Mouse (Mus musculus) embryonic fibroblast, embryonic 13.5 days (primary cell): ENCODE data around the gene Sepsecs. TPM values are rescaled to one million over a fixed set of nuclear protein-coding genes. Genes with fewer than 3 reads are reported as not detected.

Experiments
- H3K27ac ChIP-seq: 2 replicates; pipeline ENCODE4 v1.5.1; 2012; ENCODE audit warnings: low read length, control low read depth, inconsistent platforms; ENCODE audit not compliant: insufficient read depth
- H3K4me1 ChIP-seq: 2 replicates; pipeline ENCODE4 v1.6.1; 2011; ENCODE audit warnings: low read length; ENCODE audit not compliant: control insufficient read depth, insufficient read depth
- H3K4me3 ChIP-seq: 2 replicates; pipeline ENCODE4 v1.5.1; 2011; ENCODE audit warnings: mild to moderate bottlenecking, control low read depth, low read length; ENCODE audit not compliant: insufficient read depth
- CTCF ChIP-seq: IDR thresholded peaks from 2 replicates; pipeline ENCODE4 v1.5.1; 2011; ENCODE audit warnings: mild to moderate bottlenecking, control low read depth, low read length, moderate library complexity, borderline replicate concordance; ENCODE audit not compliant: insufficient read depth
- POLR2A ChIP-seq: IDR thresholded peaks from 2 replicates; pipeline ENCODE4 v1.6.1; 2011; ENCODE audit warnings: low read depth, mild to moderate bottlenecking, control low read depth, low read length, moderate library complexity
- polyA plus RNA-seq: library from polyadenylated mRNA; stranded (reverse); fragments of >200 nt; gene quantifications from 2 replicates; pipeline ENCODE4 v1.2.4, GENCODE M21; 2011; ENCODE audit warnings: low read depth; ENCODE audit not compliant: missing spikeins, insufficient read length

Sepsecs gene
- polyA plus RNA-seq, 1 experiment: 10.2 TPM

GRCm38 (mm10) chr5:52678498-52679070, 9.1 kb upstream of the Sepsecs start:
- TF ChIP-seq CTCF (no peak), POLR2A (no peak)
- Histone ChIP-seq H3K27ac (no peak overlapping the region), H3K4me1 (no peaks in the 10 kb centered on the region), H3K4me3 (no peak overlapping the region)

- Histone ChIP-seq H3K4me1 (no peaks in the 10 kb centered on the region), H3K27ac (no peak overlapping the region), H3K4me3 (no peak overlapping the region)
- TF ChIP-seq CTCF: no peak
- no peak for TF ChIP-seq POLR2A
These were observed 7.6 kb upstream of the Sepsecs start for GRCm38 (mm10) chr5:52677126-52677525.

- H3K4me3 ChIP-seq: no peak overlapping the region
- no peaks in the 10 kb centered on the region for H3K4me1 ChIP-seq
- no peak for TF ChIP-seq POLR2A
- H3K27ac ChIP-seq: no peak overlapping the region
These were observed 5.0 kb upstream of the Sepsecs start for GRCm38 (mm10) chr5:52674384-52675069.

- H3K27ac ChIP-seq: no peak overlapping the region
- no peak for TF ChIP-seq CTCF
- no peak for TF ChIP-seq POLR2A
These were observed 3.8 kb upstream of the Sepsecs start for GRCm38 (mm10) chr5:52673341-52673740.

GRCm38 (mm10) chr5:52670745-52671144, 1.2 kb upstream of the Sepsecs start:
- TF ChIP-seq CTCF: no peak
- no peak for TF ChIP-seq POLR2A
- Histone ChIP-seq H3K27ac (no peak overlapping the region), H3K4me1 (no peaks in the 10 kb centered on the region), H3K4me3 (no peak overlapping the region)

More at GRCm38 (mm10) chr5:52673341-52673740, 3.8 kb upstream of the Sepsecs start:
- H3K4me3 ChIP-seq: no peak overlapping the region
- no peaks in the 10 kb centered on the region for H3K4me1 ChIP-seq

GRCm38 (mm10) chr5:52666766-52667165, 2.7 kb downstream of the Sepsecs start:
- H3K4me1 ChIP-seq: no peaks in the 10 kb centered on the region
- no peak overlapping the region for H3K27ac ChIP-seq
- TF ChIP-seq CTCF: no peak
- TF ChIP-seq POLR2A: no peak
- H3K4me3 ChIP-seq: no peak overlapping the region

GRCm38 (mm10) chr5:52657957-52658356, 11.6 kb downstream of the Sepsecs start:
- Histone ChIP-seq H3K4me1 (no peaks in the 10 kb centered on the region), H3K27ac (no peak overlapping the region), H3K4me3 (no peak overlapping the region)
- TF ChIP-seq POLR2A: no peak
- no peak for TF ChIP-seq CTCF

GRCm38 (mm10) chr5:52657336-52657735, 12.2 kb downstream of the Sepsecs start:
- H3K4me3 ChIP-seq: no peak overlapping the region
- no peaks in the 10 kb centered on the region for H3K4me1 ChIP-seq
- TF ChIP-seq CTCF (no peak), POLR2A (no peak)
- H3K27ac ChIP-seq: no peak overlapping the region

GRCm38 (mm10) chr5:52655992-52656391, 13.5 kb downstream of the Sepsecs start:
- no peak overlapping the region for H3K4me3 ChIP-seq
- no peak overlapping the region for H3K27ac ChIP-seq
- H3K4me1 ChIP-seq: no peaks in the 10 kb centered on the region
- TF ChIP-seq POLR2A (no peak), CTCF (no peak)

- no peaks in the 10 kb centered on the region for H3K4me1 ChIP-seq
- TF ChIP-seq POLR2A (no peak), CTCF (no peak)
- no peak overlapping the region for H3K4me3 ChIP-seq
- no peak overlapping the region for H3K27ac ChIP-seq
These were observed 14.5 kb downstream of the Sepsecs start for GRCm38 (mm10) chr5:52654961-52655360.
